Mouse (Mus musculus) hindbrain, embryonic 11.5 days (tissue): ENCODE measurements around the gene Olfr958. TPM values are rescaled to one million over a fixed set of nuclear protein-coding genes. Genes with fewer than 3 reads are reported as not detected.

Experiments
- ATAC-seq: fragments of 200-750 bp; cut with Nextera tagmentation; 2 replicates; pipeline ENCODE4 v1.8.0; 2017; ENCODE audit warnings: mild to moderate bottlenecking, moderate TSS enrichment, moderate library complexity; ENCODE audit not compliant: low FRiP score
- DNase-seq: peaks from one replicate; pipeline ENCODE4 v3.0.0-alpha.2; 2015; ENCODE audit warnings: low spot score
- H3K27ac ChIP-seq: fragments of 300-500 bp; sonication (generic); 2 replicates; pipeline ENCODE4 v1.5.1; 2014; ENCODE audit warnings: mild to moderate bottlenecking, low read depth, low read length
- H3K27me3 ChIP-seq: fragments of 300-500 bp; sonication (generic); 2 replicates; pipeline ENCODE4 v1.6.1; 2014; ENCODE audit warnings: mild to moderate bottlenecking, low read length, moderate library complexity, mixed read lengths; ENCODE audit not compliant: control insufficient read depth, insufficient read depth
- H3K36me3 ChIP-seq: fragments of 300-500 bp; sonication (generic); 2 replicates; pipeline ENCODE4 v1.6.1; 2014; ENCODE audit warnings: mild to moderate bottlenecking, low read length, moderate library complexity, mixed read lengths; ENCODE audit not compliant: control insufficient read depth, insufficient read depth
- H3K4me1 ChIP-seq: fragments of 300-500 bp; sonication (generic); replicated peaks from 2 replicates; pipeline ENCODE4 v1.6.1; 2014; ENCODE audit warnings: low read length, mixed read lengths; ENCODE audit not compliant: control insufficient read depth, insufficient read depth
- H3K4me2 ChIP-seq: fragments of 300-500 bp; sonication (generic); replicated peaks from 2 replicates; pipeline ENCODE4 v1.6.1; 2014; ENCODE audit warnings: mild to moderate bottlenecking, low read depth, low read length
- H3K4me3 ChIP-seq: fragments of 300-500 bp; sonication (generic); 2 replicates; pipeline ENCODE4 v1.5.1; 2014; ENCODE audit warnings: low read depth, low read length
- H3K9ac ChIP-seq: fragments of 300-500 bp; sonication (generic); 2 replicates; pipeline ENCODE4 v1.6.1; 2014; ENCODE audit warnings: low read depth, low read length
- H3K9me3 ChIP-seq: fragments of 300-500 bp; sonication (generic); 2 replicates; pipeline ENCODE4 v1.6.1; 2016; ENCODE audit warnings: low read length; ENCODE audit not compliant: control insufficient read depth
- WGBS: fragments of 180-500 bp; shearing (Covaris S2); extraction: QIAGEN DNeasy Blood & Tissue Kit; methylation state at CpG from one replicate; pipeline ENCODE4 v1.1.7; 2014; 5-methylcytosine and 5-hydroxymethylcytosine counted together
- polyA plus RNA-seq: library from polyadenylated mRNA; unstranded; fragments of >200 nt; fragmentation: Nextera tagmentation; extraction: Ambion mirVana; gene quantifications from 2 replicates; pipeline ENCODE4 v1.2.1, GENCODE M21; 2014

Olfr958 gene
- polyA plus RNA-seq, 1 experiment from 2014 or later: not detected

DNA sequence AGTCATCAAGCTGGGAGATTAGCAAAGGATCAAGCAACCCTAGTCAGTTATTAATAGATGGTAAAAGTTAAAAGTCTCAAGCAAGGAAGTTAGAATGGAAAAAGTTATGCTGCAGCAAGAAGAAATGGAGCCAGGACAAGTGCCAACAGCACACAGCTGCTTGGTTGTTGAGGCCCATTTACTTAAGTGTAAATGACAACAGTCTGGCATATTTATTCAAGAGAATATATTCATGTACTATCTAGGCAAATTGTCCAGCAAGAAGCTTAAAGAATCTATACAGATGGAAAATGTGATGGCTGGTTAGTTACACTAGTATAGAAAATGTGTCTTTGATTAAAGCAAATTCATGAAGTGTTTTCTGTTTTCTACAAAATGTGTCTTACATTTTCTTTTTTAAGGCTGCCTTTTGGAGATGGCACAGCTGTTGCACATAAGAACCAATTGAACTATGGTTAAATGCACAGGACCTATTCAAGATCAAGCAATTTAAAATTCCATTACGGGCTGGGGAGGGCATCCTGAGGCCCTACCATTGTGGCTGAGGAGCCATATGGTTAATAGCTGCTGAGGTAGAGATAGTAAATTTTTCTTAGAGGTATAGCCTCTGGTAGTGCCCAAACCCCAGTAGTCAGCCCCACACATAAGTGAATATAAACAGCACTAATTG is 30.1 kb downstream of the Olfr958 start:
- no peak overlapping the region for H3K4me2 ChIP-seq
- WGBS: 83% methylated on average over 1 of the region's 1 CpGs
- no peaks in the 10 kb centered on the region for H3K36me3 ChIP-seq
- DNase-seq (no peak), ATAC-seq (no peak)
- no peak overlapping the region for H3K4me3 ChIP-seq
- H3K9ac ChIP-seq: no peak overlapping the region
- H3K27me3 ChIP-seq: no peaks in the 10 kb centered on the region
- H3K9me3 ChIP-seq: no peaks in the 10 kb centered on the region
- no peak overlapping the region for H3K27ac ChIP-seq
- no peaks in the 10 kb centered on the region for H3K4me1 ChIP-seq

DNA sequence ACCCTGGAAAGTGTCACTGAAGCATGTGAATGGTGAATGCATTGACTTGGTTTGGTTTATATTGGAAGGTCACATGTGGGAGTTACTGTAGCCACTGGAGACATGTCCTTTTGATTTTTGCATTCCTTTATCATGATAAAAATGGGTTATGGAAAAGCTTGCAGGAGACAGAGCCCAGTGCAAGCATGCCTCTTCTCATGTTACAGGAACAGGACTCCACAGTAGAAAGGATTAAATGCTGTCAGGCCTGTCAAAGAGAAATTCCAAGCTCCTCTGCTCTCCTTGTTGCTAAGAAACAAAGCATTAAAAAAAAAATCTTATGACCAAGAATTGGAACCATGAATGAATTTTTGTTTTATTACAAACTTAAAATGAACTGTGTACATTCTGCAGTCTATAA is 35.3 kb downstream of the Olfr958 start:
- no peaks in the 10 kb centered on the region for H3K4me1 ChIP-seq

GRCm38 (mm10) chr9:39515531-39515930 is 38.3 kb downstream of the Olfr958 start, which contains the start of gene Olfr957:
Gene Olfr957 (minus strand): TSS chr9:39515809.
- H3K36me3 ChIP-seq: no peaks in the 10 kb centered on the region
- no peaks in the 10 kb centered on the region for H3K27me3 ChIP-seq
- no peak for DNase-seq
- no peak within 1 kb of the TSS for H3K27ac ChIP-seq
- no peak within 1 kb of the TSS for H3K9ac ChIP-seq
- H3K4me3 ChIP-seq: no peak within 1 kb of the TSS
- H3K4me1 ChIP-seq: no peaks in the 10 kb centered on the region
- H3K4me2 ChIP-seq: no peak within 1 kb of the TSS
- 81% methylated on average over 3 of the region's 3 CpGs for WGBS
- no peaks in the 10 kb centered on the region for H3K9me3 ChIP-seq
- no peak for ATAC-seq

More for the DNA sequence above, 35.3 kb downstream of the Olfr958 start:
- H3K27ac ChIP-seq: no peak overlapping the region
- no peaks in the 10 kb centered on the region for H3K9me3 ChIP-seq
- no peak overlapping the region for H3K9ac ChIP-seq
- ATAC-seq (no peak), DNase-seq (no peak)
- H3K4me3 ChIP-seq: no peak overlapping the region
- H3K4me2 ChIP-seq: no peak overlapping the region
- no peaks in the 10 kb centered on the region for H3K27me3 ChIP-seq
- H3K36me3 ChIP-seq: no peaks in the 10 kb centered on the region

- H3K4me1 ChIP-seq: no peaks in the 10 kb centered on the region
- no peaks in the 10 kb centered on the region for H3K27me3 ChIP-seq
- no peaks in the 10 kb centered on the region for H3K9me3 ChIP-seq
- H3K27ac ChIP-seq: no peak overlapping the region
- WGBS: 80% methylated on average over 9 of the region's 9 CpGs
- DNase-seq (no peak), ATAC-seq (0 out of 2 replicates have a peak, but pooled peaks have one; percentile 12)
- H3K4me2 ChIP-seq: no peak overlapping the region
- no peaks in the 10 kb centered on the region for H3K36me3 ChIP-seq
- H3K4me3 ChIP-seq: no peak overlapping the region
- no peak overlapping the region for H3K9ac ChIP-seq
Observed at GRCm38 (mm10) chr9:39509412-39509811, 44.4 kb downstream of the Olfr958 start.

DNA sequence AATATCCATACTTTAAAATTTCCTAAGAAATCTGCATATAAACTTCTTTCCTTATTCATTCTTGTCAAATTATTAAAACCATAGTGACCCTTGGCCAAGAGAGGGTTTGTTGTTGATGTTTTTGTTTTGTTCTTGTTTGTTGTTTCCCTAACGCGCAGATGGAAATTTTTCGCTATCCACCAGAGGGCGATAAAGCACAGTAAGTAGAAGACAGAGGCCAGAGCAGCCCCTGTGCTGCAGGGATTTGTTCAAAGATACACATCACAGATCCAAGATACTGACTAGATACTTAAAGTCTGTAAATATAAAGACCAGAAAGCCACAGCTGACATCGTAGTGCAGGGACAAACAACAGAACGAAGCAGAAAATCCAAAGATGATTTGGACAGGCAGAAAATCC is 44.9 kb downstream of the Olfr958 start:
- WGBS: 8% methylated on average over 6 of the region's 6 CpGs
- H3K9ac ChIP-seq: no peak overlapping the region
- DNase-seq: peak; percentile 79

More for the DNA sequence above, 44.9 kb downstream of the Olfr958 start:
- no peak overlapping the region for H3K4me3 ChIP-seq
- H3K27ac ChIP-seq: no peak overlapping the region
- no peaks in the 10 kb centered on the region for H3K9me3 ChIP-seq
- no peaks in the 10 kb centered on the region for H3K4me1 ChIP-seq
- peak; percentile 78 for ATAC-seq
- H3K4me2 ChIP-seq: no peak overlapping the region
- no peaks in the 10 kb centered on the region for H3K36me3 ChIP-seq
- H3K27me3 ChIP-seq: no peaks in the 10 kb centered on the region

Other genes starting within 250 kb of the Olfr958 start
- gene Olfr948, start 228.0 kb downstream of the Olfr958 start, polyA plus RNA-seq: not detected in 2 replicates
- not detected in 2 replicates for gene Olfr951, start 166.6 kb downstream of the Olfr958 start, polyA plus RNA-seq
- not detected in 2 replicates for gene Olfr952, start 126.9 kb downstream of the Olfr958 start, polyA plus RNA-seq
- gene Olfr954, start 97.4 kb downstream of the Olfr958 start, polyA plus RNA-seq: not detected in 2 replicates
- gene Olfr955, start 82.1 kb downstream of the Olfr958 start, polyA plus RNA-seq: not detected in 2 replicates
- not detected in 2 replicates for gene Olfr44, start 60.1 kb downstream of the Olfr958 start, polyA plus RNA-seq
- not detected in 2 replicates for gene Olfr957, start 38.2 kb downstream of the Olfr958 start, polyA plus RNA-seq
- gene Olfr959, start 21.5 kb upstream of the Olfr958 start, polyA plus RNA-seq: not detected in 2 replicates
- 15.9 and 19.0 TPM in 2 replicates for gene AW551984, start 50.3 kb upstream of the Olfr958 start, polyA plus RNA-seq
- gene Olfr148, start 56.6 kb upstream of the Olfr958 start, polyA plus RNA-seq: not detected in 2 replicates
- gene Olfr960, start 67.3 kb upstream of the Olfr958 start, polyA plus RNA-seq: not detected in 2 replicates
- not detected in 2 replicates for gene Olfr961, start 91.0 kb upstream of the Olfr958 start, polyA plus RNA-seq
- not detected in 2 replicates for gene Olfr963, start 113.2 kb upstream of the Olfr958 start, polyA plus RNA-seq
- not detected in 2 replicates for gene Olfr149, start 153.1 kb upstream of the Olfr958 start, polyA plus RNA-seq
- gene Olfr965, start 157.3 kb upstream of the Olfr958 start, polyA plus RNA-seq: not detected in 2 replicates
- not detected in 2 replicates for gene Olfr150, start 176.9 kb upstream of the Olfr958 start, polyA plus RNA-seq
- not detected in 2 replicates for gene Olfr967, start 192.2 kb upstream of the Olfr958 start, polyA plus RNA-seq
- not detected in 2 replicates for gene Olfr968, start 229.2 kb upstream of the Olfr958 start, polyA plus RNA-seq
- not detected in 2 replicates for gene Olfr969, start 236.9 kb upstream of the Olfr958 start, polyA plus RNA-seq